Mouse (Mus musculus) heart, adult 2 months (tissue): ENCODE measurements around the gene Gm2026. TPM values are rescaled to one million over a fixed set of nuclear protein-coding genes. Genes with fewer than 3 reads are reported as not detected.
"Not testable (repeated sequence)": the region's sequence is repeated elsewhere in the genome, so short reads cannot be mapped to it uniquely, and the experiment has no call there.

Experiments
- DNase-seq, 2 experiments: peaks; one replicate each; pipeline ENCODE4 v3.0.0; 2021
- H3K27ac ChIP-seq: fragments of 200-600 bp; 2 replicates; pipeline ENCODE4 v1.8.1; 2022
- H3K27me3 ChIP-seq: fragments of 200-500 bp; 2 replicates; pipeline ENCODE4 v1.6.1; 2012; ENCODE audit warnings: mild to moderate bottlenecking, low read length, inconsistent platforms, mixed read lengths; ENCODE audit not compliant: control insufficient read depth, insufficient read depth
- H3K36me3 ChIP-seq: fragments of 200-500 bp; 2 replicates; pipeline ENCODE4 v1.6.1; 2012; ENCODE audit warnings: low read length, inconsistent platforms; ENCODE audit not compliant: control insufficient read depth, insufficient read depth
- H3K4me1 ChIP-seq: fragments of 200-500 bp; 2 replicates; pipeline ENCODE4 v1.6.1; 2011; ENCODE audit warnings: low read length; ENCODE audit not compliant: control insufficient read depth, insufficient read depth
- H3K4me3 ChIP-seq: fragments of 200-600 bp; 2 replicates; pipeline ENCODE4 v1.8.1; 2022
- H3K79me2 ChIP-seq: fragments of 200-500 bp; replicated peaks from 2 replicates; pipeline ENCODE4 v1.6.1; 2012; ENCODE audit warnings: mild to moderate bottlenecking, inconsistent platforms, low read length, moderate library complexity, mixed read lengths; ENCODE audit not compliant: control insufficient read depth, insufficient read depth
- H3K9ac ChIP-seq: fragments of 200-500 bp; 2 replicates; pipeline ENCODE4 v1.6.1; 2012; ENCODE audit warnings: low read depth, mild to moderate bottlenecking, control low read depth, inconsistent platforms, low read length, mixed read lengths
- WGBS: fragments of 180-500 bp; shearing (Covaris S2); methylation state at CpG from one replicate; pipeline ENCODE4 v1.1.7; 2018; 5-methylcytosine and 5-hydroxymethylcytosine counted together
- intact Hi-C: fragments of 180-260 bp; cut with DNase I; formaldehyde crosslinking; loops from one replicate; pipeline ENCODE4 v1.15.1; 2025
- long read RNA-seq: library from polyadenylated mRNA; stranded (forward); transcript quantifications from one replicate; pipeline ENCODE4 v2.0.0, GENCODE M21; 2021
- polyA plus RNA-seq: library from polyadenylated mRNA; depleted of rRNA; stranded (reverse); fragments of >200 nt; gene quantifications from 2 replicates; pipeline ENCODE4 v1.2.3, GENCODE M21; 2012; rRNA removed
- total RNA-seq, 2 experiments: library from RNA; stranded (reverse); gene quantifications; 2 replicates each; pipeline ENCODE4 v1.2.3; 2021

Gene Gm2026
- total RNA-seq, result 10 to 100 TPM; 16.3 to 18.6 TPM
- 1.3 TPM in 1 of 2 replicates, not detected in the other for polyA plus RNA-seq
- long read RNA-seq, partial matches to known transcripts, result 0 of 8 reads
- long read RNA-seq, other reads (novel, unspliced or antisense), result 8 of 8 reads

DNA sequence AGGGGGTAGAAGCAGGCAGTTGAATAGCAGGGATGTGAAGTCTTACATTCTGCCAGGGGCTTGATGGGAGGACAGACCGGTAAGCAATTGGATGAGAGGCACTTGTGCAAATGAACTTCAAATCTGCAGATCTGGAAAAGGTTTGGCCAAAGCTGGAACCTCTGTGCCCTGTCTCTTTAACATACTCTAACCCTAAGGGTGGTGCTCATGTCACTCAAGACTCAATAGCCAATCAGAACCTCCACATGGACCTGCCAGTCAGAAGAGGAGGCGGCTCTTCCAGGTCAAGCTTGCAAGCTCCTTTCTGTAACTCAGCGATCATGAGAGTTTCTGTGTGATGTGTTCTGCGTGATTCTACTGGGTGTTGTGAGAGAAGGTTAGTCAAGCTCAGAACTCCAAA lies at the start of gene Gm2026:
TSS of gene Gm2026 (plus strand) at position 301 of the 400 bp plus-strand sequence.
- H3K27ac ChIP-seq, H3K4me1 ChIP-seq, intact Hi-C loops, H3K36me3 ChIP-seq, H3K4me3 ChIP-seq, H3K79me2 ChIP-seq, H3K27me3 ChIP-seq, DNase-seq, H3K9ac ChIP-seq: not testable (repeated sequence)
- WGBS, result no CpG with 5 or more reads among the region's 4 CpGs

DNA sequence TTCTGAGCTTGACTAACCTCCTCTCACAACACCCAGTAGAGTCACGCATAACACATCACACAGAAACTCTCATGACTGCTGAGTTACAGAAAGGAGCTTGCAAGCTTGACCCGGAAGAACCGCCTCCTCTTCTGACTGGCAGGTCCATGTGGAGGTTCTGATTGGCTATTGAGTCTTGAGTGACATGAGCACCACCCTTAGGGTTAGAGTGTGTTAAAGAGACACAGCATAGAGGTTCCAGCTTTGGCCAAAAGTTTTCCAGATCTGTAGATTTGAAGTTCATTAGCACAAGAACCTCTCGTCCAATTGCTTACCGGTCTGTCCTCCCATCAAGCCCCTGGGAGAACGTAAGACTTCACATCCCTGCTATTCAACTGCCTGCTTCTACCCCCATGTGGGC lies 34.1 kb upstream of the Gm2026 start, which contains the start of gene Zfp966:
TSS of gene Zfp966 (minus strand) at position 101 of the 400 bp plus-strand sequence.
- DNase-seq, H3K27ac ChIP-seq, H3K9ac ChIP-seq, H3K4me3 ChIP-seq, intact Hi-C loops, H3K27me3 ChIP-seq, H3K79me2 ChIP-seq, H3K4me1 ChIP-seq, H3K36me3 ChIP-seq: not testable (repeated sequence)
- WGBS, result no CpG with 5 or more reads among the region's 6 CpGs

Other genes starting within 250 kb of the Gm2026 start
- not detected for gene Gm2007, start 223.8 kb upstream of the Gm2026 start, total RNA-seq
- not detected in 2 replicates for gene Gm2007, start 223.8 kb upstream of the Gm2026 start, polyA plus RNA-seq
- 10 to 100 TPM; 18.0 to 21.0 TPM for gene Gm14288, start 164.2 kb upstream of the Gm2026 start, total RNA-seq
- 1.2 and 4.0 TPM in 2 replicates for gene Gm14288, start 164.2 kb upstream of the Gm2026 start, polyA plus RNA-seq
- gene Gm6710, start 96.1 kb upstream of the Gm2026 start, total RNA-seq, result 10 to 100 TPM; 16.1 to 16.9 TPM
- 0.59 and 1.6 TPM in 2 replicates for gene Gm6710, start 96.1 kb upstream of the Gm2026 start, polyA plus RNA-seq
- 10 to 100 TPM; 13.3 to 16.8 TPM for gene Zfp966, start 34.2 kb upstream of the Gm2026 start, total RNA-seq
- gene Zfp966, start 34.2 kb upstream of the Gm2026 start, polyA plus RNA-seq, result 0.86 and 1.6 TPM in 2 replicates
- gene Gm2004, start 184.5 kb downstream of the Gm2026 start, total RNA-seq, result 10 to 100 TPM; 22.5 to 25.9 TPM
- 0.18 and 2.3 TPM in 2 replicates for gene Gm2004, start 184.5 kb downstream of the Gm2026 start, polyA plus RNA-seq